Mouse (Mus musculus) forelimb bud, embryonic 11.5 days (tissue): Measurements from ENCODE around the gene Pxk.
"Not testable (repeated sequence)": the region's sequence is repeated elsewhere in the genome, so short reads cannot be mapped to it uniquely, and the experiment has no call there.

Source experiments
- DNase-seq: peaks from one replicate; pipeline ENCODE4 v3.0.0-alpha.2; 2012; ENCODE audit warnings: low read depth, low spot score

The Pxk gene

DNA sequence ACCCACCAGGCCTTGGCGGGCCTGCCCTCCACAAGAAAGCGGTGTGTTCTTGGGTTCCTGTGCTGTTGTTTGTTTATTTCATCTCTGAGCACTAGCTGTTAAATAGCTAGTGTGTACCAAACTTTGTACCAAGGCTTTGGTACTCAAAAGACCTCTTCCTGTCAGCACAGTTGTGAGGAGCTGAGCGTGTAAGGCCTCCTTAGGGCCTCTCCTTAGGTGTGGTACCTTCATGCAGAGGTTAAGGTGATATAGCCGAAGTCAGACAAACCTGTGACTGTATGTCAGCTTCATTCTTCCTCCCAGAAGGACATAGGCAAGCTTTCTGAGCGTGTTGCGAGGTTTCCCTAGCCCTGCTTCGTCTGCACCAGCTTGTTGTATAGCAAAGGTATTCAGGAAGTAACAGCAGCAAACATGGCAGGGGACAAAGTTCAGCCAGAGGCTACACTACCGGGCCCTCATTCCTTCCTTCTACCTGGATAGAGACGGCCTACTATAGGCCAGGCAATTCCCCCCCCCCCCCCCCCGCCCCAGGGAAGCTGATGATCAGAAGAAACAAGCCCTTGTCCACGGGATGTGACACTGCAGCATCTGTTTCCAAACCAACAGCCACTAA lies 48.7 kb downstream of the Pxk start:
- no peak for DNase-seq

DNA sequence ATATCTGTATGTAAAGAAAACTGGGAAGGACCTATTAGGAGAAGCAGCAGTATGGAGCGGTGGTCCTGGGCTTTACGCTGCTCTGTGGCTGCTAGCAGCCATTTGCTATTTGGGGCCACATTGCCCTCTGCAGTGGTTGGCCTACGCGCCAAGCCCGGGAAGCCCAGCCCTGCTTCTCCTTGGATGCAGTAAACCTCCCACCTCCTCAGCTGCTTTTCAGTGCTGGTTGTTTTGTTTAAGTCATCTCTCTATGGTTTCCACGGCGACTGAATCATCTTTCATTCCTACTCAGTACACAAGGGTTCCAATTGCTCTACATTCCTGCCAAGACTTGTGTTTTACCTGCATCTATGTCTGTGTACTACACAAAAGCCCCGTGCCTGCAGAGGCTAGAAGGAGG lies 50.8 kb downstream of the Pxk start:
- no peak for DNase-seq

DNA sequence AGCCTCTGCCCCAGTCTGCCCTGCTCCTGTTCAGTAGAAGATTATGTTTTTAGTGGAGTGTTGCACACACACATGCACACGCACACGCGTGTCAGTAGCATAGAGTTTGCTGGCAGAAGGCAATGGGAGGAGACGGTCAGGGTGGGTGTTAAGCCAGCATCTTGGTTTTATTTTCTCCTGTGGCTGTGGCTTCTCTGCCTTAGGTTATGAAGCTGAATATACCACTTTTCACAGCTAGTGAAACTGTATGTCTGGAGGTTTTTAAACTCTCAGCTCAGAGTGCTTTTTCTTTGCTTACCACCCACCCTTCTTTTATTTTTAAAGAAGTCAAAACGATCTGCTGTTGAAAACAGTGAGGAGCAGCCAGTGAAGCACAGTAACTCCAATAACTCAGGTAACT lies 53.7 kb downstream of the Pxk start:
- DNase-seq, result no peak

DNA sequence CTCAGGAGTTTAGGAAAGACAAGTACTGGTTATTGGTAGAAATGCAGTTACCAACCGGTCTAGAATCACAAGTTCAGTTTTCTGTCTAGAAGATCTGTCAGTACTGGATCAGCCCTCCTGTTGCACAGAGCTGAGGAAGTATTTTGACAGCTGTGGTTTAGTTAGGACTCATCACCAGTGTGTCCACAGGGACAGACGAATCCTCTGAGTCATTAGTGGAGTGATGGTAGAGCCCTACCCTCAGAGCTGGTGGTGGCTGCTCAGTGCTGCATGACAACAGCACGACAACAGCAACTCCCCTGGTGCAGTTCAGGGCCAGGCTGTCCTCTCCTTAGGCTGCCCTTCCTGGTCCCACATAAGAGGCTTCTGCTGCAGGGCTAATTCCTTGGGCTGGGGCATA lies 56.1 kb downstream of the Pxk start:
- DNase-seq, result no peak

DNA sequence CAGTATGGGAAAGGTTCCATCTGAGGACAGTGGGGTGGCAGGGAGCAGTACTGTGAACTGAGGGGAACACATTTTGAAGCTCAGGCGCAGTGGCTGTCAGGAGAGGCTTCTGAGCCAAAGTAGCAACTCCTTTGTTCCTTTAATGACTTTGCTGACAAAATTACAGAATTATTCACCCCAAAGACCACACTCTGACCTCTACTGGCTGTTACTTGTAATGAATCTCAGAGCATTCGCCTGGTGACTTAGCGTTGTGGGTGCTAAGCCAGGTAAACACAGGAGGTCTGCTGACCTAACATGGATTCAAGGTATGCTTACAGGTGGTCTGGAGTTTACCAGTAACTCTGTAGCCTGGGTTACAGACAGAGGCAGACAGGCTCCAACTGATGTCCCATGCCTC lies 58.9 kb downstream of the Pxk start:
- peak; percentile 17 for DNase-seq

DNA sequence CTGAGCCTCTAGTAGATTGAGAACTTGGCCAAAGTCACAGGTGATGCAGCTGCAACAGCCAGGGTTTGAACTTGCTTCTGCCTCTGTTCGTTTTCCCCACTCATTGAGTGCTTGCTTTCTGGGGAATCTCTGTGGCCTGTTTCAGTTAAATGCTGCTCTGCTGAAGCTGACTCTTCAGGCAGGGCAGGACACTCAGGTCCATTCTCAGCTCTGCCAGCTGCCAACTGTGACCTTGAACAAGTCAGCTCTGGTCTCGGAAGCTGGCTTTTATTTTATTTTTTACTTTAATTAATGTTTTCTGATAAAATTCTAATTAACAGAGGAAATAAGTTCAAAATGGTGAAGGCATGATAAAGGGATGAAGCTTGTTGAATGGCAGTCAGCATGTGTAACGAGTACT lies 60.7 kb downstream of the Pxk start:
- DNase-seq, result no peak

DNA sequence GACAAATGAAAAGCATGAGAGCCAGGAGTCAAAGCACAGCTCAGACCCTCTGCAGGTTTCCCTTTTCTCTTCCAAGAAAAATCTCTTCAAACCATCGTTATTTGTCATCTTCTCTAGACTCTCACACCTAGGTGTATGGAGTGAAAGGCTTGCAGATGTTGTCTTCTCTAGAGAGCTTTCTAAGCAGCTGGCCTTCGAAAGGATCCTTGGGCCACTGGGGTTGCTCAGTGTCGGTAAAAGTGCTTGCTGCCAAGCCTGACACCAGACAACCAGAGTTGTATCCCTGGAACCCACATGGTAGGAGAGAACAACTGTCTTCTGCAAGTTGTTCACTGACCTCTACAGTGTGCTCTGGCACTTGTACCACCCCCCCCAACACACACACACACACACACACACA lies 61.1 kb downstream of the Pxk start:
- DNase-seq, result no peak

DNA sequence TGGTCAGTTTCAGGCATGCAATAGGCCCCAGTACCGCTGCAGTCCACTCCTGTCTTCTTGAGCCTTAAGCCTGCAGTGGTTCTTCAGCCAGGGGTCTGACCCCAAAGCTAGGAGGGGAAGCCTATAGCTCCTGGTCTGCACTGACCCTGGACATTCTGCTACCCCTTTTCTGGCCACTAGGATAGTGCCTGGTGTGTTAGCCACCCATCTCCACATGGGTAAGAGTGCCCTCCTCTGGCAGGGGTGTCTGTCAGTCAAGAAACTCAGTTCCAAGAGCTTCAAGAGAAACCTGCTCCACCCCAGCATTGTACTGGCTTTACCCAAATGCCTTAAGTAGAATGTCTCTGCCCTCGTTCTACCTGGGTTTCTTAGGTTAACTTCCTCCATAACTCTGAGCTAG lies 63.8 kb downstream of the Pxk start:
- DNase-seq, result no peak

DNA sequence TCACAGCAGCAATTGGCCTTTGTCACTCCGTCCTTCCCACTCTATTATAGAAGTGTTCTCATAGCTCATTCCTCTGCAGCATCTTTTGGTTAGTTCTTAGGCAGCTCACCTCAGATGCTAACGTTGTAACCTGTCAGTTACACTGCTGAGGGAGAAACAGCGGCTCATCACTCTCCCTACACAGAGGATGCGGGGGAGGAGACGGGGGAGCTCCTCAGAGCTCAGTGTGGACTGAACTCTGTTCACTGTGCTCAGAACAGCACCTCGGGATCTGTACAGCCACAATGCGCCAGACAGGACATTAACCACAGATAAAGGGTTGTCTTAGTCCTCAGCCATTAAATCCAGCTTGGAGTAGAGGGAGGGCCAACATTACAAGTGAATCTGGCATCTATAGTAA lies 66.5 kb downstream of the Pxk start:
- no peak for DNase-seq

DNA sequence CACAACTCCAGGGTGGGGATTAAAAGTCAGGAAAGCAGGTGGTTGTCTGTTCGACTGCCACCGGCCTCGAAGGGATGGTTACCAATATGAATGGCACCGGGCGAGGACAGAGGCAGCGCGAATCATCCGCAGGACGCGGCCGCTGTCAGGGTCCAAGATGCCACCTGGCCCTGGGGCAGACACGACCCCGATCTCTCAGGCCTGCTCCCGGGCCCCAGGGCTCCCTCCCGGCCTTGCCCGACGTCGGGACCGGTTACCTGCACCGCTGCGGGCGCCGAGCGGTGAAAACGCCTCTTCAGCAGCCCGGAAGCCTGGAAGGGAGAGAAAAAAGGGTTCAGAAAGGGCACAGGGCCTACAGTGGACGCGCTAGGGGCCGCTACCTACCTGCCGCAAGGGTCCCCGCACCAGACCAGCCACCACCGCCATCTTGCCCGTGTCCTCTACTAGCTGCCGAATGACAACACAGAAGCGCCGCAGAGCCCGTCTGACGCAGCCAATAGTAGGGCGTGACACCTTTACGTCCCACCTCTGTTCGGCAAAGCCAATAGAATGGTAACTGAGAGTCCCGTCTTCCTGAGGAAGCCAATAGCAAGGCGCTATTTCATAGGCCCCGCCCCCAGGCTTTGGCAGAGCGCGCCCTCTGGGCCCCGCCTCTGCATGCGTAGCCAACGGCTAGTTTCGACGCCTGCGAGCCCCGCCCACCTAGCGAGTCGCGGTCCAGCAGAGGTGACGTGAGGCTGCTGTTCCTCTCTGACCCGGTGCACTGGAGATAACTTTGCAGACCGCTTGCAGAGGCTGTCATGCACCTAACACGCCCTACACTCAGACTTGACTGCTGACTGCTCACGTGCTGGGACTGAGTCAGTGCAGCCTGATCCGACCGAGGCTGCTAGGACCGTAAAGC lies 74.7 kb downstream of the Pxk start, which contains the start of gene Pdhb:
Gene Pdhb (minus strand): TSS at position 519 of the 904 bp plus-strand sequence.
- peak; percentile 98 for DNase-seq

DNA sequence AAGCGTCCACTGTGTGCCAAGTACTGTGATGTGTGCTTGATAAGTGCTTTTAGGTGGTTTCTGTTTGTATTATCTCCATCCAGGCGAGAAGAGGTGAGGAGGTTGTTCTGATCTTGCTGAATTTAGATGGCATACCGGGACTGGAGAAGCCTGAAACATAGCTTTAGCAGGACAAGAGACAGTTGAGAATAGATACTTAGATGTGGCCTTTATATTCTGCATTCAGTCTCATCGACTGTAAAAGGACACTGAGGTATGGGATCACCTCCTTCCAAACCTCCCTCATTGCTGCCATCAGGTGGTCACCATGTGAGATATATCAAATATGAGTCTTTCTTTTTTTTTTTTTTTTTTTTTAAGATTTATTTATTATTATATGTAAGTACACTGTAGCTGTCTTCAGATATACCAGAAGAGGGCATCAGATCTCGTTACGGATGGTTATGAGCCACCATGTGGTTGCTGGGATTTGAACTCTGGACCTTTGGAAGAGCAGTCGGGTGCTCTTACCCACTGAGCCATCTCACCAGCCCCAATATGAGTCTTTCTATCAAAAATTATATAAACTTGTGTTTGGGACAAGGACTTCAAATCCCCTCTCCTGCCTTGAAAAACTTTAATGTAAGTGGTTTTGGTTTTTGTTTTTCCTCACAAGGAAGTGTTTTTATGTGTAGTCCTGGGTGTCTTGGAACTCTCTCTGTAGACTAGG lies 75.7 kb downstream of the Pxk start:
- DNase-seq, result not testable (repeated sequence)

DNA sequence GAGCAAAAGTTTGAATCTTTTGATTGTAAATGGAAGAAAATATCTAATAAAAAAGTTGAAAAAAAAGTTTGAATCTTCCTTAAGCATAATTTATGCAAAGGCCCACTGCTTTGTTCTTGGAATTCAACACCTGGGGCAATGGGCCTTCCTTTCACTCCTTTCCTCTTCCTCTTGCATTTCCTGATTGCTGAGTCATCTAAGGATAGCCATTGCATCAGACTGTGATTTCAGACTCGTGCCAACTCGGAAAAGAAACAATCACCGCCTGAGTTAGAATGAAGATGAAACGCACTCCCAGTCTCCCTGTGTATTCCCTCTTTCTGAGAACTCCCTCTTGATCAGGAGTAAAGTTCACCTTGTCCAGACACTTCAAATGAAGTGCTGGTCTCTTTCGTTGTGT lies 76.6 kb downstream of the Pxk start:
- no peak for DNase-seq

DNA sequence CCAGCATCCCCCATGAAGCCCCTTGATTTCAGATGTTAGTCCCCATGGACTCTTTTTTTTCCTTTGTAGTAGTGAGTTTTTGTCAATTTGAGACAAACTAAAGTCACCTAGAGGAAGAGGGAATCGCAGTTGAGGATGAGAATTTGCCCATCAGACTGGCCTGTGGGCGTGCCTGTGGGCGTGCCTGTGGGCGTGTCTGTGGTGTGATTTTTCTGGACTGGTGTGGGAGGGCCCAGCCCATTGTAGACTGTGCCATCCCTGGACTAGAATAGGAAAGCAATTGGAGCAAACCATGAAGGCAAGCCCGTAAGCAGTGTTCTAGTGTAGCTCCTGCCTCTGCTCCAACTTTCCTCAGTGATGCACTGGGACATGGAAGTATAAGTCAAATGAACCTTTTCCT lies 78.2 kb downstream of the Pxk start:
- DNase-seq, result no peak

DNA sequence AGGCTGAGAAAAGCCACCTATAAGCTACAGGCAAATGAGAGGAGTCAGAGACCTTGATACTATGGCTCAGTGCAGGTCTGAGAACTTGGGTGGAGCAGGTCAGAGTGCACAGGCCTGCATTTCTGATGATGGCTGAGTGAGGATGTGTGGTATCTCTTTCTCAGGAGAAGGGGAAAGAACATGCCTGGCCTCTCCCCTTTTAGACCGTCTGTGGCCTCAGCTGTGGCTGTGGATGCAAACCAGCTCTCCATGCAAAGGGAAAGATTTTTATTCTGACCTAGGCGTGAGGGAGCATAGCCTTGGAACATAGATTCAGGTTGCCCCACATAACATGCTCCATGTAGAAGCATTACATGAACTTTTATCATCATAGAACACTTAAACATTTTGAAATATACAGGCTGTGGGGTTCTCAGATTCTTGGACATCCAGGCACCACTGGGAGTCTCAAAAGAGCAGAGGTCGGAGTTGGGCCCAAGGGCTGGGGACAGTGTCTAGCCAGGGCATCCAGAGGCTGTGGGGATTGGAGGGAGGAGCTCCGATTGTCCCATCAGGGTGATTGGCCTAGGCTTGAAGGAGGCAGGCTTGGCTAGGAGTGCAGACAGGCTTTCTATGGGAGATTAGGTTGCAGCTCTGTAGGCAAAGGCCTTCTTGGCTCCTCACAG lies 82.5 kb downstream of the Pxk start:
- no peak for DNase-seq

DNA sequence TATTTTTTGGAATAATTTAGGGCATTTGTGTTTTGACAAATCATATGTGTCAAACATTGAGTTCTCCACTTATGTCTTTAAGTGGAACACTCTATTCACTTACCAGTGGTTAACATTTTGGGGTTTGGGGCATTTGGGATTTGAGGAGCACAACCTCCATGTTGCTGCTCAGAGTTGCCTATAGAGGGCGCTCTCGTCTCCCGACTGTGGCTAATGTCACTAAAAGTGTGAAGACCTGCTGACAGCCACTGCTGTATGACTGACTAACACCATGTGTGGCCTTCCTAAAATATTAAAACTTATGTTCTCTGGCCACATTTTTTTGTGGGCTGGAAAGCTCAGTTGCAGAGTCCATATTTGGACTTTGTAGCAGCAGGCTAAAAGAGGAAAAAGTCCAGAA lies 85.3 kb downstream of the Pxk start:
- DNase-seq, result no peak

DNA sequence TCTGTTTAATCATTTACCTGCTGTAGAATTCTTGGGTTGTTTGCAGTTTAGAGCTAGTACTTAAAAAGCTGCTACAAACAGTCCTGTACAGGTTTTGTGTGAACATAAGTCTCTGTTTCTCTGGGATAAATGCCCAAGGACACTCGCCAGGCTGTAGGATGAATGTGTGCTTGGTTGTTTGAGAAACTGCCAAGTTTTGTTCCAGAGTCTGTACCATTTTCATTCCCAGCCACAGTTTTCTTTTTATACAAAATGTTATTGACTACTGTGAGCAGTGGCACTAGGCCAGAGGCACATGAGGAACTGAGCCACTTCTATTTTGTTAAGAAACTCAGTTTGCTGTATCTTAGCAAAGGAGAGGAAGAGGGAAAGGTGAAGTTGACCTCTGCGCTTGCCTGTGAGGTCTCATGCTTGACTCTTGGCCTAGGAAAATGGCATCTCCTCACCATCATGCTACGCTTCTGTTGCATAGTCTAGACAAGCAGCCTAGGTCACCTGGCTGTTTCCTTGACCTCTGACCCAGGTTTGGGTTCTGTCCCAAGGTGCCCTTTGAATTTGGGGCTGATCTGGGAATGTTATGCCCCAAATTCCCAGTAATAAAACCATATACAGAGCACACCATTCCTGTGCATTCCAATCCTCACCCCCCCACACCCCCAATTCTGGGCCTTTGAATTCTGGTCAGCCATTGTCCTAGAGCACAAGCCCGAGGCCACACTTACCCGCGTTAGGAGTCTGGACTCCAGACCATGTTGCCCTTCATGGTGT lies 88.5 kb downstream of the Pxk start:
- no peak for DNase-seq

DNA sequence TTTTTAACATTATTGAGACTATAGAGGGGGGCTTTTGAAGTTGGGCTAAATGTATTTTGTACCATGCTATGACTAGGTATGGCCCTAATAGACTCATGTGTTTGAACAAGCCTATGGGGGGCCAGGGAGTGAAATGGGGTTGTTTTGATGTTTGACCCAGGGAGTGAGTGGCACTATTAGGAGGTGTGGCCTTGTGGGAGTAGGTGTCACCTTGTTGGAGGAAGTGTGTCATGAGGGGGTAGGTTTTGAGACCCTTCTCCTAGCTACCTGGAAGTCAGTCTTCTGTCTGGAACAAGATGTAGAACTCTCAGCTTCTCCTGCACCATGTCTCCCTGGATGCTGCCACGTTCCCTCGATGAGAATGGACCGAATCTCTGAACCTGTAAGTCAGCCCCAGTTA lies 92.5 kb downstream of the Pxk start:
- no peak for DNase-seq

DNA sequence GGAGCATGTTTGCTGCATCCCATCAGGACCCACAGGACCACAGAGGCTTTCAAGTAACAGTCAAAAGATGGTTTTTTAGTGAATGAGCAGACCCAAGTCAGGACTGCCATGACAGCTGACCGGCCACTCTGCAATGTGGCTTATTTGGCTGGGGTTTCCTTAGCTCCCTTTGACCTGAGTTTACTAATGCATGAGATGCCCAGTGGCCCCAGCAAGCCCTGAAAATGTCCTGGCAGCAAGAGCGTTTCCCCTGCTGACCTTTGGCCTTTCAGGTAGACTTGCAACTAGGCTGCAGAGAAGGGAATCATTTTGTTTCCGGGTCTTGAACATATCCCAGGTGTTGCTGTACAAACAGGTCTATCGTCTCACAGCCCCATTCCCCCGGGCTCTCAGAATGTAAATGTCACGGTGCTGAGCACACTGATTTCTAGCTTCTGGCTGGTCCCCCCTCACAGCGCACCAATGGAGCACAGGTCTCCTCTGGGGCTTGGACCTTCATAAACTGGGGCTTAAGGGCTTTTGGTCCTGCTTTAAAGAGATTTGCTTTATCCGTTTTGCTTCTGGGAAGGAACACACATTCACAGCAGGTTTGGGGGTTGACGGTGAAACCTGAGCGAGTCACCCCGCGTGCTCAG lies 93.4 kb downstream of the Pxk start:
- DNase-seq, result no peak

DNA sequence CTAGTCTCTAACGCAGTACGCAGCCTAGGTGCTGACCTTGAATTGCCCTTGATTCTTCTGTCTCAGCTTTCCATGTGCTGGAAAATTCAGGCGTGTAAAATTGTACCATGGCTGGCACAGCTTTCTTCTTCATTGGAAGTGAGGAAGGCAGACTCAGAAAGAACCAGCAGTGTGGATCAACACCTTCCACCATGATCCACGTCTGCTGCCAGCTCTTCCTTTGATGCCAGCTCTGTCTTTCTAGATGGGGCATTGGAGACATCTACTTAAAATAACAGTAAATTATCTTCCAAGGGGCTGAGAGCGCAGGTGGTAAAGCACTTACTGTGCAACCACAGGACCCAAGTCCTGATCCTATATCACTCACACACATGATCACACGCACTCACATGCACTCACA lies 94.7 kb downstream of the Pxk start:
- no peak for DNase-seq

DNA sequence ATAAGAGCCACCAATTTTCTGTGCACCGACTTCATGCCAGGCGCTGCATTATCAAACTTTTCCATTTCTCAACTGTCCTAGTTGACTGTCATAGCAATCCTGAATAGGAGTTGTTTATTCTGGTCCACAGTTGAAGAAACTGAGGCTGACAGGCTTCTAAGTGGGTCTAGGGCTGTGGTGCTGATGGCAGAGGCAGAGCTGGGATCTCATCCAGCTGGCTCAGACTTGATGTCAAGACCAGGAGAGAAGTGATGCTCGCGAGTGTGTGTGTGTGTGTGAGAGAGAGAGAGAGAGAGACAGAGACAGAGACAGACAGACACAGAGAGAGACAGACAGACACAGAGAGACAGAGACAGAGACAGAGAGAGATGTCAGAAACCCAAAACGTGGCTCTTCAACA lies 102.8 kb downstream of the Pxk start:
- DNase-seq, result no peak

DNA sequence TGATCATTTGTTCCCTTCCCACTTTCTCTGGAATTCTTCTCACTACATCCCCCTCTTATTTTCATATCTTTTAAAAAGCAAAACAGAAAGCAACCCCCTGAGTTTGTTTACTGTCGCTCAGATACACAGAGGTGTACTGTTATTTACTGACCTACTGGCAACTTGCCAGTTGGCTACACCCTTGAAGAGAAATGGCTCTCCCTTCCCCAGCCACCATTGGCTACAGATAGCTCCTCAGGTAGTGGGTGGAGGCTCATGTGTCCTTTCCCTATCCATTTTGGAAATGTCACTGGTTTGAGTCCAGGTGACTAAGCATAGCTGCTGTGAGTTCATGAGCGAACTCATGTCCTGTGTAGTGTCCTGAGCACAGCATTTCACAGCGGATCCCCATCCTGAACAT lies 103.7 kb downstream of the Pxk start:
- no peak for DNase-seq
